Mouse (Mus musculus) adrenal gland, adult (tissue): ENCODE data around the gene Cyp2c50.
"Not testable (repeated sequence)": the region's sequence is repeated elsewhere in the genome, so short reads cannot be mapped to it uniquely, and the experiment has no call there.

ENCODE experiments used
- DNase-seq, 2 experiments: peaks; one replicate each; pipeline ENCODE4 v3.0.0; 2022 to 2023; ENCODE audit warnings: low spot score in 1 of 2; ENCODE audit not compliant: inconsistent age in 2 of 2

Cyp2c50 gene

GRCm38 (mm10) chr19:40089421-40089820 is at the start of gene Cyp2c50:
Gene Cyp2c50, plus strand, starts transcription at chr19:40089688.
- not testable (repeated sequence) for DNase-seq

- no peak for DNase-seq
Measured at GRCm38 (mm10) chr19:40073701-40074100, 15.8 kb upstream of the Cyp2c50 start, which contains the start of gene Cyp2c54. Gene Cyp2c54, minus strand, starts transcription at chr19:40073827.

GRCm38 (mm10) chr19:40088381-40088780 is 1.1 kb upstream of the Cyp2c50 start:
- DNase-seq = no peak

- DNase-seq = no peak
Measured at GRCm38 (mm10) chr19:40091111-40091510, 1.6 kb downstream of the Cyp2c50 start.

GRCm38 (mm10) chr19:40119624-40120023 is 30.1 kb downstream of the Cyp2c50 start:
- not testable (repeated sequence) for DNase-seq

- DNase-seq = not testable (repeated sequence)
Measured at GRCm38 (mm10) chr19:40125165-40125564, 35.7 kb downstream of the Cyp2c50 start.

GRCm38 (mm10) chr19:40126996-40127395 is 37.5 kb downstream of the Cyp2c50 start:
- DNase-seq = not testable (repeated sequence)
